Mouse (Mus musculus) layer of hippocampus, adult 9-11 months (tissue): ENCODE data around the gene Rpl22.

ENCODE experiments used
- DNase-seq: peaks from one replicate; pipeline ENCODE4 v3.0.0; 2022

Gene Rpl22

GRCm38 (mm10) chr4:152325574-152326411 is at the start of gene Rpl22:
Gene Rpl22 (plus strand): TSS chr4:152325742.
- peak; percentile 97 for DNase-seq

- no peak for DNase-seq
These were observed 48.9 kb upstream of the Rpl22 start for GRCm38 (mm10) chr4:152276389-152277347.

- no peak for DNase-seq
These were observed 47.6 kb upstream of the Rpl22 start for GRCm38 (mm10) chr4:152277916-152278315.

- DNase-seq: no peak
These were observed 46.6 kb upstream of the Rpl22 start for GRCm38 (mm10) chr4:152278986-152279385.

GRCm38 (mm10) chr4:152281601-152282000 is 43.9 kb upstream of the Rpl22 start:
- DNase-seq: no peak

GRCm38 (mm10) chr4:152282721-152283120 is 42.8 kb upstream of the Rpl22 start:
- no peak for DNase-seq

GRCm38 (mm10) chr4:152283186-152283950 is 42.2 kb upstream of the Rpl22 start:
- peak; percentile 82 for DNase-seq

GRCm38 (mm10) chr4:152285505-152285904 is 40.0 kb upstream of the Rpl22 start:
- no peak for DNase-seq

GRCm38 (mm10) chr4:152286183-152286582 is 39.4 kb upstream of the Rpl22 start:
- DNase-seq: no peak

- DNase-seq: no peak
These were observed 38.7 kb upstream of the Rpl22 start for GRCm38 (mm10) chr4:152286887-152287286.

GRCm38 (mm10) chr4:152287317-152288120 is 38.0 kb upstream of the Rpl22 start:
- no peak for DNase-seq

- no peak for DNase-seq
These were observed 37.1 kb upstream of the Rpl22 start for GRCm38 (mm10) chr4:152288398-152288945.

GRCm38 (mm10) chr4:152290385-152290784 is 35.2 kb upstream of the Rpl22 start:
- no peak for DNase-seq

- no peak for DNase-seq
These were observed 34.6 kb upstream of the Rpl22 start for GRCm38 (mm10) chr4:152290991-152291390.

GRCm38 (mm10) chr4:152291562-152291961 is 34.0 kb upstream of the Rpl22 start, which contains the start of gene Hes3:
Gene Hes3 (minus strand): TSS chr4:152291662.
- DNase-seq: no peak

- no peak for DNase-seq
These were observed 33.3 kb upstream of the Rpl22 start for GRCm38 (mm10) chr4:152292102-152292765.

- DNase-seq: no peak
These were observed 31.2 kb upstream of the Rpl22 start for GRCm38 (mm10) chr4:152294188-152294929.

GRCm38 (mm10) chr4:152295916-152296315 is 29.6 kb upstream of the Rpl22 start:
- DNase-seq: no peak

GRCm38 (mm10) chr4:152296371-152296770 is 29.2 kb upstream of the Rpl22 start:
- no peak for DNase-seq
